Mouse (Mus musculus): ENCODE results near the gene Nck1. TPM values are rescaled to one million over a fixed set of nuclear protein-coding genes. Genes with fewer than 3 reads are reported as not detected.

Gene Nck1
- polyA plus RNA-seq, 1 experiment from 2014 or later: 47.4 TPM

DNA sequence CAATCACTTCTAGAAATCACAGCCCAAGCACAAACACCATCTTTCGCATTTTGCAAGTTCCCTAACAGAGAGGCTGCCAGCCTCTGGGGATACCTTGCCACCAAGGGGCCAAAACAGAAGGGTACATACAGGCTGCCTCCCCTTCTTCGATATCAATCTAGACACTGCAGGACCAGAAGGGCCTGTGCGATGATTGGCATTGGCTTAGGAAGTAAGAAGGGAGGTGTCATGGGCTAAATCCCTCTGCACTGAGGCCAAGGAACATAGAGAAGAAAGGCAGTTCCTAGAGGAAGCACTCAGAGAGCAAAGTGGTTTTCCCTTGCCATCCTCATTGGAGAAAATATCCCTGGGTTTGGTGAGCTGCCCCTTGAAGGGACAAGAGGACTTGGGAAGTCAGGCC lies 76.3 kb downstream of the Nck1 start:
- WGBS (ENCODE audit: missing documents): 93% methylated on average over 3 of the region's 3 CpGs
- H3K4me3 ChIP-seq (ENCODE audit: inconsistent target): no peak overlapping the region
- no peaks in the 10 kb centered on the region for H3K79me2 ChIP-seq (ENCODE audit: inconsistent target)
- no peak overlapping the region for H3K27ac ChIP-seq
- H3K36me3 ChIP-seq (ENCODE audit: inconsistent target): 0 out of 2 replicates have a peak, but pooled peaks cover 4% of the 10 kb centered on the region

DNA sequence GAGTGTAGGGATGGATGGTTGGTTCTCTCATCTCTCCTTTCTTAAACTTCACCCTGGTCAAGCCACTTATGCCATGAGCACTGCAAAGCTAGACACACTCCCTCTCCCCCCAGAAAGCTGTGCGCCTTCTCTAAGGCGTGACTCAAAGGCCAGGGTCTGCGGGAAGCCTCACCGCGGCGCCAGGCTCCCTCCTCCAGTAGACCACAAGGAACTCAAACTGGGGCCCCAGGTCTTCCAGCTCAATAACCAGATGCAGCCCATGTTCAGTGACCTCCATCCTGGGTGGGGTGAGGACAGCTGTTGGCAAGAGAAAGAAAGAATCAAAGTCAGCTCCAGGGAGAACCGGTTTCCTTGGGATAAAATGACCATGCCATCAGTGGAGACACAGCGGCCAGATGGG lies 77.8 kb downstream of the Nck1 start:
- 94% methylated on average over 8 of the region's 8 CpGs for WGBS (ENCODE audit: missing documents)
- Histone ChIP-seq H3K27ac (no peak overlapping the region), H3K36me3 (ENCODE audit: inconsistent target) (0 out of 2 replicates have a peak, but pooled peaks cover 4% of the 10 kb centered on the region), H3K4me3 (ENCODE audit: inconsistent target) (no peak overlapping the region), H3K79me2 (ENCODE audit: inconsistent target) (no peaks in the 10 kb centered on the region)

DNA sequence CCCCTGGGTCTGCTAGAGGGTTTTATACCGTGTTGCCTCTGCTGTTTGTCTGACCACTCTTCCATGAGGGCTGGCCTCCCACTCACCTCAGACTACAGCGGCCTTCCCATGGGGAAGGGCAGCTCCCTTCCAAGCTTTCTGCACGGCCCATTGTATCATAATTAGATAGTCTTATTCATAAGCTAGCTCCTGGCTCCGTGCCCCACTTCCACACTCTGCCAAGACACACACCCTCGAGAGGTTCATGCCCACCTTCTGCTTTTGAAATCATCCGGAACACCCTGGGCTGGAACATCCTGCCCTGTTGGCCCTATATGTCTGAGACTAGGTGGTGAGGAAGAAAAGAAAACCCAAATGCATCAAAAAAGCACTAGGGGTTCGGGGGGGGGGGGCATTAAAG lies 78.3 kb downstream of the Nck1 start:
- Histone ChIP-seq H3K79me2 (ENCODE audit: inconsistent target) (no peaks in the 10 kb centered on the region), H3K27ac (no peak overlapping the region), H3K36me3 (ENCODE audit: inconsistent target) (0 out of 2 replicates have a peak, but pooled peaks cover 4% of the 10 kb centered on the region), H3K4me3 (ENCODE audit: inconsistent target) (no peak overlapping the region)
- 94% methylated on average over 7 of the region's 7 CpGs for whole genome bisulfite sequencing (ENCODE audit: missing documents)

DNA sequence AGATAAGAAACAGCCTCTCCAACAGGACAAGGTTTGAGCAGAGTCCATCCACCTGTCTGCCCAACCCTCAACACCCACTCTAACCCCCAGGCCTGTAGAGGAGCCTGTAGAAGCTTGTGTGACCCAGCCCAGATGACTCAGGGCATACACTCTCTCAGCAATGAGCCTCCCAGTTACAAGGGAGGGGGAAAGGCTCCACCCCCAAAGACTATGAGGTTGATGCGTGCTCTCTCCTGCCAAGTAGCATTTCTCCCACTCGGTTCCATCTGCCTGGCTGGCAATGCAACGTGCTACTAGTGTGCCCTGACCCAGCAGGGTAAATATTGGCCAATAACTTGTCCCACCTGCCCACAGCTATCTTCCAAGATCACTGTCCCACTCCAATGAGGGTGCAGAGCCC lies 79.2 kb downstream of the Nck1 start:
- 91% methylated on average over 3 of the region's 3 CpGs for WGBS (ENCODE audit: missing documents)
- no peak overlapping the region for H3K4me3 ChIP-seq (ENCODE audit: inconsistent target)
- 0 out of 2 replicates have a peak, but pooled peaks cover 4% of the 10 kb centered on the region for H3K36me3 ChIP-seq (ENCODE audit: inconsistent target)
- H3K79me2 ChIP-seq (ENCODE audit: inconsistent target): no peaks in the 10 kb centered on the region
- H3K27ac ChIP-seq: no peak overlapping the region

DNA sequence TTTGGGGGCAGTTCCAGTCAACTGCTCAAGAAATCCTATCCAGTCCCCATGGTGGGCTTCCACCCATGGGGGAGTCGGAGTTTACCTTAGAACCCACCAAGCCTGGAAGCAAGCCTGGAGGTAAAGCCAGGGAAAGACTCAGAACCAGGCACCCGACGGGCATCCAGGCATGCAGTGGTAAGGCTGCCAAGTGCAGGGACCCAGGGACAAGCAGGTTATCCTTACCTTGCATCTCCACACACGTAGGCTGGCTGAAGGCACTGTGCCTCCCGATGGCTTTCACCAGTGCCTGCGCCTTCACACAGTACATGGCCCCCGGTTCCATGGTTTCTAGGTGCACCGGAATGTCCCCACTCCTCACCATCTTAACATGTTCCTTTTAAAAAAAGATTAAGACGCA lies 79.9 kb downstream of the Nck1 start:
- Histone ChIP-seq H3K79me2 (ENCODE audit: inconsistent target) (no peaks in the 10 kb centered on the region), H3K4me3 (ENCODE audit: inconsistent target) (no peak overlapping the region), H3K27ac (no peak overlapping the region), H3K36me3 (ENCODE audit: inconsistent target) (0 out of 2 replicates have a peak, but pooled peaks cover 4% of the 10 kb centered on the region)
- WGBS (ENCODE audit: missing documents): 92% methylated on average over 9 of the region's 9 CpGs

DNA sequence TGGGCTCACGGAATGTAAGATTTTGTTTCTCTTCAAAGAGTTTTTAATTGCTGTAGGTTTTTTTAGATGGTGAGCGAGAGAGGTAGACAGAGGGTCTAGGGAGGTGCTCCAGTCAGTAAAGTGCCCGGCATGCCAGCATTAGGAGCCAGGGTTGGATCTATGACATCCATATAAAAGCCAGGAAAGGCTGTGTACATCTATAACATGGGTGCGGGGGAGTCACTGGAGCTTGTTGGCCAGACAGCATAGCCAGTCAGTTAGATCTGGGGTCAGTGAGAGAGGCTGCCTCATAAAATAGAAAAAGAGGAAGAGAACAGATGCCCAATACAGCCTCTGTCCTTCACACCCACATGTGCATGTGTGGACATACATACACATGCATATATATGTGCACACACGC lies 80.6 kb downstream of the Nck1 start:
- H3K27ac ChIP-seq: no peak overlapping the region
- no peaks in the 10 kb centered on the region for H3K79me2 ChIP-seq (ENCODE audit: inconsistent target)
- WGBS (ENCODE audit: missing documents): 98% methylated on average over 5 of the region's 5 CpGs
- H3K36me3 ChIP-seq (ENCODE audit: inconsistent target): 0 out of 2 replicates have a peak, but pooled peaks cover 4% of the 10 kb centered on the region
- no peak overlapping the region for H3K4me3 ChIP-seq (ENCODE audit: inconsistent target)

DNA sequence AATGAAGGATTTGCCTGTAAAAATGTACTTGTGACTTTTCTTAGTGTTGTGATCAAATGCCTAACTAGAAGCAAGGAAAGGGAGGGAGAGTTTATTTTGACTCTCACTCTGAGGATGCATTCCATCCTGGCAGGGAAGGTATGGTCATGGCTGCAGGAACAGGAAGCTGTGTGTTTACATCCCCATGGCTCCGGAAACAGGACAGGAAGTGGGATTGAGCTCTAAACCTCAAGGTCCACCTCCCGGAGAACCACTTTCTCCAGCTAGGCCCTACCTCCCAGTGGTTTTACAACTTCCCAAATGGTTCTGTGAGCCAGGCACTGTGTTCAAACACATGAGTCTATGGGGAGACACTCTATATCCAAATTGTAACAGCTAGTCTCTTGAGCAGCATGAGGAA lies 82.2 kb downstream of the Nck1 start:
- no peak overlapping the region for H3K4me3 ChIP-seq (ENCODE audit: inconsistent target)
- 0 out of 2 replicates have a peak, but pooled peaks cover 4% of the 10 kb centered on the region for H3K36me3 ChIP-seq (ENCODE audit: inconsistent target)
- no peak overlapping the region for H3K27ac ChIP-seq
- H3K79me2 ChIP-seq (ENCODE audit: inconsistent target): no peaks in the 10 kb centered on the region
- WGBS (ENCODE audit: missing documents): 5% methylated on average over 2 of the region's 2 CpGs

DNA sequence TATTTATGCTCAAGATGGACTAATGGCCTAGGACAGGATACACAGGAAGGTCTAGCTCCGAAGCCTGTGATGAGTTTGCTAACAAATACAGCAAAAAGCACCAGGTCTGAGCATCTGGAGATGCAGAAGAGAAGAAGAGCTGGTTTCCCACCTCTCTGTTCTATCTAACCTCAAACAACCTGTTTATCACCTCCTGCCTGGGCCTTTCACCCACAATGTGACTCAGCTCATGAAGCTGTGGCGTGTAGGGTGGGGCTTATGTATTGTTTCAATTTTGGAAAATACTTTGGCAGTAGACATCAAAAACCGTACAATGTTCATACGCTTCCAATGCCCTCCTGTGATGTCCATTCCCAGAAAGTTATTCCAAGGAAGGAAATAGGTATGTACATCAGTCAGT lies 83.8 kb downstream of the Nck1 start:
- Histone ChIP-seq H3K79me2 (ENCODE audit: inconsistent target) (no peaks in the 10 kb centered on the region), H3K36me3 (ENCODE audit: inconsistent target) (0 out of 2 replicates have a peak, but pooled peaks cover 4% of the 10 kb centered on the region), H3K27ac (no peak overlapping the region), H3K4me3 (ENCODE audit: inconsistent target) (no peak overlapping the region)
- WGBS (ENCODE audit: missing documents): 97% methylated on average over 4 of the region's 4 CpGs

DNA sequence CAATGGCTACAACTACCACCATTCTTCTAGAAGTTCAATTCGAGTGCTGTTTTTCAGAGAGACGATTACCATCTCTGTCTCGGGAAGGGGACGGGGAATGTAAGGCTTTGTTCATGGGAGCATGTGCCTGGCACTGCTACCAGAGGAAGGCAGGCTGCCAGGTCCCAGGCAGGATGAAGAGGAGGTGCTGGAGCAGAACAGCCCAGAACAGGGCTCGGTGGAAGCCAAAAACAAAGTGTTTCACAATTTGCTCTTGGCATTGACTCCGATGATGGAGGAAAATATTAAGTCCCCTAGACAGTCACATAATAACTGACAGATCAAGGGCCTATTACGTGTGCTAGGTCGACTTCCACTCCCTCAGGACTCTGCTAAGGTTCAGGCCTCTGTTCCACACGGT lies 84.3 kb downstream of the Nck1 start:
- H3K27ac ChIP-seq: no peak overlapping the region
- H3K36me3 ChIP-seq (ENCODE audit: inconsistent target): 0 out of 2 replicates have a peak, but pooled peaks cover 4% of the 10 kb centered on the region
- H3K79me2 ChIP-seq (ENCODE audit: inconsistent target): no peaks in the 10 kb centered on the region
- H3K4me3 ChIP-seq (ENCODE audit: inconsistent target): no peak overlapping the region
- 88% methylated on average over 9 of the region's 9 CpGs for WGBS (ENCODE audit: missing documents)

DNA sequence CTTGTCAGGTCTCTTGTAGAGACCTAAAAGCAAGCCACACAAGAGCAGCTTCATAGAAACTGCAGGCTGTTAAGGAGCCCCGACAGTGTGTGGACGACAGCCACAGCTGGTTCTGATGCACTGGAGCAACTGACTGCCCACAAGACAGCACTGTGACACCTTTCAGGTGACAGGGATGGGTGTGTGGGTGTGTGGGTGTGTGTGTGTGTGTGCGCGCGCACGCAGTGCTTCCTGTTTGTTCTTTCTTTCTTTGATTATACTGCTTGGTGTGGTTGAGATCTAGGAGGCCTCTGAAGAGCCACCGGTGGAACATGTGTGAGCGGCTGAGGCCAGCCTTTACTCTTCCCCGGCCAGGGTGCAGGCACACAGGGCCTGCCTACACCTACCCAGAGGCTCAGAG lies 85.7 kb downstream of the Nck1 start:
- 97% methylated on average over 7 of the region's 9 CpGs for WGBS (ENCODE audit: missing documents)
- no peak overlapping the region for H3K27ac ChIP-seq
- H3K36me3 ChIP-seq (ENCODE audit: inconsistent target): no peaks in the 10 kb centered on the region

DNA sequence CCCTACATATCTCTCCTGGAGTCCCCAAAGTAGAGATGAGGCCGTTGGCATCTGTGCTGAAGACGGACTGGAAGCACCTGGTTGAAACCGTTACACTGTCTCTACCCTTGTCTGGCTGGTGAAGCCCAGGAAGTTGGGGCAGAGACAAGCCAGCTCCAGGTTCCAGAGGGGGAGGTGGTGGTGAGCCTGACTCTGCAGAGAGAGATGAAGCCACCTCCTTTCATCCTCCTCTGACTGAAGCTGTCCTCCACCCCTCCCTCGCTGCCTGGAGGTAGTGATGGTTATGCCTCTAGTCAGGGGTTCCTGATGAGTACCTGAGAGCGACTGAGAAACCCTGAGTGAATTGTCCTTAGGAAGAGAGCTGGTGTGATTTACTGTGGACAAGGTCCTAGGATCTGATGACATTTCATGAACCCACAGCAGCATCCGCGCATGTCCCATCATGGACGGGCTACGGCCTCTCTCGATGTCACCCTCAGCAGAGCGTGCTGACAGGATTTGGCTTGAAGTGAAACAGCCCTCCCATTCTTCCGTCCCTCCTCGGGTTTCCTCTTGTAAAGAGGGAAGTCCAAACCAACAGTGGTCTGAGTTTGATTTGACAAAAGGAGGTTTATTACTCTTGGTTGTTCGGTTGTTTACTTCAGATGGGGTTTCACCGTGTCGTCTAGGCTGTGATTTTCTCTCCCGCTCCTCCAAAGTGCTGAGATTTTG lies 87.8 kb downstream of the Nck1 start:
- Histone ChIP-seq H3K36me3 (ENCODE audit: inconsistent target) (no peaks in the 10 kb centered on the region), H3K79me2 (ENCODE audit: inconsistent target) (no peaks in the 10 kb centered on the region), H3K4me3 (ENCODE audit: inconsistent target) (no peak overlapping the region), H3K27ac (no peak overlapping the region)
- 30% methylated on average over 17 of the region's 17 CpGs for WGBS (ENCODE audit: missing documents)

More for the DNA sequence above, 85.7 kb downstream of the Nck1 start:
- H3K79me2 ChIP-seq (ENCODE audit: inconsistent target): no peaks in the 10 kb centered on the region
- H3K4me3 ChIP-seq (ENCODE audit: inconsistent target): no peak overlapping the region

DNA sequence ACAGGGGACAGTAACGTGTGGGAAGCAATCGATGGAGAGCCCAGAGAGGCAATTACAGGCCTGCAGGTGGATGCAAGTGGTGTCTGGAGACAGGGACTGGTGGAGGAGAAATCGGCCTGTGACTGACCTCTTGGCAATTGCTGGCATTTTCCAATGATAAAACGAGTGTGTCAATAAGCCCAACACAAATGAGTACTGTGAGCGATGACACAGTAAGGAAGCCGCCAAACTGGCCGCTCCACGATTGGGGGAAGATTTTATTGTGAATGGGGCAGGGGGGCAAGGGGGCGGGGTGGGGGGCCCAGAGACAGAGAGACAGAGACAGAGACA lies 91.3 kb downstream of the Nck1 start:
- no peaks in the 10 kb centered on the region for H3K79me2 ChIP-seq (ENCODE audit: inconsistent target)

DNA sequence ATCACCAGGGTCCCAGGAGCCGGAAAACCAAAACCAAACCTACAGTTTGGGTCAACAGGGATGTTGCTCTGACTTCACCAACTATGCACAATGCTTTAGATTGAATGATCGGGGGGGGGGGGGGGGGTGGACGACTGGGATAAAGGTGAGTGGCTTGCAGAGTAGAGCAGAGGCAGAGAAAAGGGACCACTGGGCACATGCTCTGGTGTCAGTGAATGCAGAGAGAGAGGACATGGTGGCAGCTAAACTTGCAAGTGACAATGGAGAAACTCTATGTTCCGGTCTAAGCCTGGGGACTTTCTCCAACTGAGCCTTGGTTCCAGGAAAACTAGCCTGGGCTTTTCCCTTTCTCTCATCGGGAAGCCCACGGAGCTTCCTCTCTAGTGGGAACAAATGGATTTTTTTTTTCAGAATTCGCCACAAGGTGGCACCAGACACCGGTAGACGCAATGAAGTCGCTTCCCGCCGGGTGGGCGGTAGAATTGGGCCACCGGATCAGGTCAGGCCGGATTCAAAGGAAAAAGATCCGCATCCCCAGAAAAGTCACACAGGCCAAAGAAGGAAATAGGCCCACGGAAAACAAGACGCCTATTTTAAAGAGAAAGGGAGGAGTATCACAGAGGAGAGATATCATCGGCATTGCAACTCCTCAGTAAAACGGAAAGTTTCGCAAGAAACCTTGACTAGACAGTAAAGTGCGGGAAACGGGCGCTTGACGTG lies 91.8 kb downstream of the Nck1 start:
- Histone ChIP-seq H3K36me3 (ENCODE audit: inconsistent target) (no peaks in the 10 kb centered on the region), H3K27ac (no peak overlapping the region), H3K79me2 (ENCODE audit: inconsistent target) (no peaks in the 10 kb centered on the region), H3K4me3 (ENCODE audit: inconsistent target) (peak overlapping the region; percentile 47)
- WGBS (ENCODE audit: missing documents): 6% methylated on average over 23 of the region's 25 CpGs

More for the DNA sequence above, 91.3 kb downstream of the Nck1 start:
- WGBS (ENCODE audit: missing documents): 19% methylated on average over 9 of the region's 9 CpGs
- H3K36me3 ChIP-seq (ENCODE audit: inconsistent target): no peaks in the 10 kb centered on the region
- peak overlapping the region; percentile 47 for H3K4me3 ChIP-seq (ENCODE audit: inconsistent target)
- no peak overlapping the region for H3K27ac ChIP-seq

DNA sequence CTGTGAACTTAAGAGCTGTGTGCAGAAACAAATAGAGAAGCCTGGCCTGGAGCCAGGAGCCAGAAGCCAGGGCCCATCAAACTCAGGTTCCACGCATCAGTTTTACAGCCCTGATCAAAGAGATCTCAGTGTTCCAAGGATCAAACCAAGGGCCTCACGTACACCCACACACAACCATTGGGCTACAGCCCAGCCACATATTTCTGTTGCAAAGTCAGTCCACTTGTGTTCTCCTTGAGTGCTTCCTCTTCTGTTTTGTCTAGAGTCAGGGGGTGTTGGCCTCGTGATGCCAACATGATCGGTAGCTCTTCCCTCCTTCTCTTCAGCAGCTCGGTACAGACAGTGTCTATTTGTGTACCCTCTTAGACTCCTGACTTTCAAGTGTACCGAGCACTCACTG lies 93.5 kb downstream of the Nck1 start:
- Histone ChIP-seq H3K79me2 (ENCODE audit: inconsistent target) (no peaks in the 10 kb centered on the region), H3K4me3 (ENCODE audit: inconsistent target) (no peak overlapping the region), H3K27ac (no peak overlapping the region), H3K36me3 (ENCODE audit: inconsistent target) (no peaks in the 10 kb centered on the region)
- WGBS (ENCODE audit: missing documents): 30% methylated on average over 6 of the region's 6 CpGs

DNA sequence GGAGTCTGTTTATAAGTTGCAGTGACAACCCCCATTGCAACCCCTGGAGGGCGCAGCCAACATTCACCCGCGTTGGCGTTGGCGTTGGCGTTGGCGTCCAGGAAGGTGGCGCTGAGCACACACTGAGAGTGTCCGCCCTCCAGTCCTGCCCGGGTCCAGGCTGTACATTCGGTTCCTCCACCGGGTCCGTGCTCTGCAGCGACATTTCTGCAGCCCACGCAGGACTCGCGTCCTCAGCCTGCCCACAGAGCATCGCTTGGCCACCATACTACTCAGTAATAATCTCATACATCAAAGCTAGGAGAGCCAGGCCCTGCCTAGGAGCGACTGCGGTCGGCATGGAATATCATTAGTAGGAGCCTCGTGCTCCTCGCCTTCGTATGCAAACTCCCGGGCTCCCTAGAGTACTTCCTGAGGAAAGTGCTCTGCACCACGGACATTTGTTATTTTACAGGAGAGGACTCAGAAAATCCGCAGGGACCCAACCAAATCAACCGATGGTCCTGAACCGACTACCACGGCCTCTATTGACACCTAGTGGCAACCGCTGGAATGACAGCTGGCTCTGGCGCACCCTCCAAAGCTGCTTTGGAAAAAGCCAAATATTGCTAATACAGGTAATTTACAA lies 99.8 kb downstream of the Nck1 start:
- Histone ChIP-seq H3K27ac (no peak overlapping the region), H3K4me3 (ENCODE audit: inconsistent target) (peak overlapping the region; percentile 42), H3K79me2 (ENCODE audit: inconsistent target) (no peaks in the 10 kb centered on the region), H3K36me3 (ENCODE audit: inconsistent target) (no peaks in the 10 kb centered on the region)
- WGBS (ENCODE audit: missing documents): under 1% methylated on average over 29 of the region's 32 CpGs

Data from macrophage (primary cell).